Mouse (Mus musculus): ENCODE results near the gene Luzp2.

DNA sequence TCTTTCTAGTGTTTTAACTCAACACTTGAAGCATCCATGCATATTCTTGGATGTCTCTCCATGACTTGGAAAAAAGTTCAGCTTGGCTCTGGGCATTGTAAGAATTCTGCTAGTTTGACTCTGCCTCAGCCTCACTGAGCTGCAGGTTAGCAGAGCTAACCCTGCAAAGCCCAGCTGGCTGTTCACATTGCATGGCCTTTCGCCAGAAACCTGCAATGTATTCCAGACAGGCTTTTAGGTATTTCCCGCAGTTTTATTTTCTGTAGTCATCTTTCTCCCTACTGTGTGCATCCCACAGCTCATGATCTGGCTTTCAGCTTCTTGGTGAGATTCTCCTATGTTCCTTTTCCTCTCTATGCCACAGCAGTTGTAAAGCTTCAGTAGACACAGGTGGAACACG, 6.5 kb upstream of the Luzp2 start:
- no peak for TF ChIP-seq CTCF (IDR thresholded peaks at IDR 0.05; ENCODE audit: low read depth, low read length)
- TF ChIP-seq POLR2A (IDR thresholded peaks at IDR 0.05; ENCODE audit: borderline replicate concordance, low read depth, low read length): no peak

Data from bone marrow macrophage, adult 2 months (primary cell).